12 mouse cellular contexts compared by ENCODE assay signal in the genomic region with DNA sequence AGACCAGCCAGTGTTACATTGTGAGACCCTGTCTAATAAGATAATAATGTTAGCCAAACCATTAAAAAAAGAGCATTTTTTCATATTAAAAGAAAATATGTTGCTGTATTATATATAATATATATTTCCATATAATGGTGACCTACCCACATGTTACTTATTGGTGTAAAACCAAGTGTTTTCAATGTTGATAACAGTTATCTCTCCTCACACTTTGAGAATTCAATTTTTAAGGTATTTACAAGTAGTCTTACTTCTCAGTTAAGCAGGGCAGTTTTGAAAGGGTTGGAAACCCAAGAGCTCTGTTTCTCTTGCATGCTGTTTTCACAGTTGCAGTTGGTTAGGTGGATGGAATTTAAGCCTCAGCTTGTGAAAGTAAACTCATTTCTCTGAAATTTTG. TPM values are rescaled to one million over a fixed set of nuclear protein-coding genes. Genes with fewer than 3 reads are reported as not detected.
DNase-seq lines count a peak whose midpoint lies in the region; ATAC-seq and TF ChIP-seq lines count a peak whose summit lies in the region.
"Had no signal": no experiment of that assay in that cellular context is flagged by ENCODE, and none has a peak within 500 bp of the region (broad histone marks: within the 10 kb centered on the region; RNA-seq: fewer than 3 reads in every experiment).

No protein-coding gene starts in this region.

- H3K36me3 ChIP-seq in lung, embryonic 16.5 days (ENCODE audit: control insufficient read depth, insufficient read depth, low read length), result no peaks in the 10 kb centered on the region
- no peaks in the 10 kb centered on the region for H3K36me3 ChIP-seq in intestine, embryonic 16.5 days (ENCODE audit: control insufficient read depth, insufficient read depth, low read length)
- H3K36me3 ChIP-seq in stomach, embryonic 16.5 days (ENCODE audit: control insufficient read depth, insufficient read depth, low read length), result no peaks in the 10 kb centered on the region
- H3K36me3 ChIP-seq: midbrain, embryonic 12.5 days had no signal

- H3K4me3 ChIP-seq in gastrocnemius, adult 2 months, result peak overlapping the region; percentile 100
- H3K4me3 ChIP-seq in lung, embryonic 16.5 days (ENCODE audit: low read length), result peak overlapping the region; percentile 78
- H3K4me3 ChIP-seq in intestine, embryonic 16.5 days (ENCODE audit: low read length), result peak overlapping the region; percentile 69
- peak overlapping the region; percentile 95 for H3K4me3 ChIP-seq in stomach, embryonic 16.5 days (replicated peaks; ENCODE audit: low read length)

- H3K9me3 ChIP-seq in lung, embryonic 16.5 days (ENCODE audit: control insufficient read depth, low read length), result no peaks in the 10 kb centered on the region
- no peaks in the 10 kb centered on the region for H3K9me3 ChIP-seq in intestine, embryonic 16.5 days (ENCODE audit: control insufficient read depth, low read length)
- H3K9me3 ChIP-seq in stomach, embryonic 16.5 days (replicated peaks; ENCODE audit: control insufficient read depth, low read length), result no peaks in the 10 kb centered on the region
- H3K9me3 ChIP-seq: midbrain, embryonic 12.5 days had no signal

- H3K4me2 ChIP-seq in lung, embryonic 16.5 days (ENCODE audit: low read depth, low read length), result no peak overlapping the region
- peak overlapping the region; percentile 57 for H3K4me2 ChIP-seq in intestine, embryonic 16.5 days (ENCODE audit: low read depth, low read length)
- H3K4me2 ChIP-seq in stomach, embryonic 16.5 days (ENCODE audit: low read depth, low read length), result peak overlapping the region; percentile 68

- ATAC-seq in lung, embryonic 16.5 days (ENCODE audit: low read depth), result no peak
- no peak for ATAC-seq in intestine, embryonic 16.5 days
- ATAC-seq in stomach, embryonic 16.5 days (ENCODE audit: insufficient read depth, low FRiP score), result no peak

- TF ChIP-seq CTCF in gastrocnemius, adult 2 months (IDR thresholded peaks at IDR 0.05), result no peak

- no peaks in the 10 kb centered on the region for H3K27me3 ChIP-seq in lung, embryonic 16.5 days (ENCODE audit: control insufficient read depth, insufficient read depth, low read depth, low read length)
- H3K27me3 ChIP-seq in intestine, embryonic 16.5 days (replicated peaks; ENCODE audit: control insufficient read depth, insufficient read depth, low read length), result no peaks in the 10 kb centered on the region
- no peaks in the 10 kb centered on the region for H3K27me3 ChIP-seq in stomach, embryonic 16.5 days (ENCODE audit: control insufficient read depth, insufficient read depth, low read length)
- H3K27me3 ChIP-seq: midbrain, embryonic 12.5 days had no signal

- intact Hi-C loops in gastrocnemius, adult 2 months (cut with DNase I), result loop anchor here (5.0 kb wide), 2 partner anchors 66 to 274 kb away; a partner anchor contains a TSS

- peak overlapping the region; percentile 94 for H3K27ac ChIP-seq in gastrocnemius, adult 2 months
- H3K27ac ChIP-seq in lung, embryonic 16.5 days (ENCODE audit: low read length), result no peak overlapping the region
- H3K27ac ChIP-seq in intestine, embryonic 16.5 days (ENCODE audit: low read length), result no peak overlapping the region
- no peak overlapping the region for H3K27ac ChIP-seq in stomach, embryonic 16.5 days (ENCODE audit: low read length)
- H3K27ac ChIP-seq: midbrain, embryonic 12.5 days had no signal

- peaks cover 2% of the 10 kb centered on the region; the same call in 1 of the 2 replicates for H3K4me1 ChIP-seq in lung, embryonic 16.5 days (replicated peaks; ENCODE audit: control insufficient read depth, insufficient read depth, low read length)
- peaks cover 3% of the 10 kb centered on the region for H3K4me1 ChIP-seq in intestine, embryonic 16.5 days (ENCODE audit: control insufficient read depth, insufficient read depth, low read length)
- peaks cover 2% of the 10 kb centered on the region; the same call in 1 of the 2 replicates for H3K4me1 ChIP-seq in stomach, embryonic 16.5 days (ENCODE audit: control insufficient read depth, insufficient read depth, low read length)
- H3K4me1 ChIP-seq: midbrain, embryonic 12.5 days had no signal

- H3K9ac ChIP-seq in lung, embryonic 16.5 days (ENCODE audit: low read length), result no peak overlapping the region
- H3K9ac ChIP-seq in intestine, embryonic 16.5 days (ENCODE audit: low read depth, low read length), result no peak overlapping the region
- H3K9ac ChIP-seq in stomach, embryonic 16.5 days (ENCODE audit: low read length), result 0 out of 2 replicates have a peak overlapping the region, but pooled peaks have one; percentile 39

- DNase-seq in gastrocnemius, adult 2 months, result no peak
- DNase-seq in gastrocnemius, postnatal 4 days (ENCODE audit: low spot score in 2 of 2), result no peak
- DNase-seq in lung, adult 18-20 months, result no peak
- no peak for DNase-seq in adipocyte (ENCODE audit: low spot score)
- DNase-seq in adrenal gland, postnatal 25 days, result no peak
- DNase-seq: gastrocnemius, postnatal 14 days; layer of hippocampus, adult 9-11 months; thymus, postnatal 36 days had no signal

RNA-seq across cellular contexts. Expression of a gene that starts 1.4 kb away (rescaled TPM):
- 10 to 100 TPM in 1 of 2 experiments, 1 to 10 TPM in 1; 8.5 to 11.8 TPM for total RNA-seq in gastrocnemius, adult 2 months (2021)
- total RNA-seq in gastrocnemius, postnatal 4 days (2021), result 10 to 100 TPM; 13.1 to 15.4 TPM
- polyA plus RNA-seq in lung, embryonic 16.5 days (2015; fragmentation: Nextera tagmentation; extraction: Ambion mirVana), result 25.0 and 26.7 TPM in 2 replicates
- 29.9 and 32.8 TPM in 2 replicates for polyA plus RNA-seq in intestine, embryonic 16.5 days (2015; fragmentation: Nextera tagmentation; extraction: Ambion mirVana)
- polyA plus RNA-seq in stomach, embryonic 16.5 days (2015; fragmentation: Nextera tagmentation; extraction: Ambion mirVana), result 38.0 and 39.2 TPM in 2 replicates
- 25.2 and 32.5 TPM in 2 replicates for total RNA-seq in adrenal gland, postnatal 25 days (2021)

RNA-seq across cellular contexts. Expression of a gene that starts 11.5 kb away (rescaled TPM):
- not detected for total RNA-seq in gastrocnemius, adult 2 months (2021)
- total RNA-seq in gastrocnemius, postnatal 4 days (2021), result not detected
- polyA plus RNA-seq in lung, embryonic 16.5 days (2015; fragmentation: Nextera tagmentation; extraction: Ambion mirVana), result 0.13 and 0.28 TPM in 2 replicates
- 0.05 TPM in 1 of 2 replicates, not detected in the other for polyA plus RNA-seq in intestine, embryonic 16.5 days (2015; fragmentation: Nextera tagmentation; extraction: Ambion mirVana)
- 3.0 and 6.3 TPM in 2 replicates for polyA plus RNA-seq in stomach, embryonic 16.5 days (2015; fragmentation: Nextera tagmentation; extraction: Ambion mirVana)
- total RNA-seq in adrenal gland, postnatal 25 days (2021), result 1.4 and 2.2 TPM in 2 replicates
- total RNA-seq: gastrocnemius, postnatal 14 days had no signal
- polyA plus RNA-seq: midbrain, embryonic 12.5 days had no signal
